Mouse (Mus musculus) hindbrain, postnatal 0 days (tissue): Measurements from ENCODE around the gene Ap1m2. TPM values are rescaled to one million over a fixed set of nuclear protein-coding genes. Genes with fewer than 3 reads are reported as not detected.
A peak's percentile ranks its signal among the peaks of the same experiment; 100 is the strongest.
"Not testable (repeated sequence)": the region's sequence is repeated elsewhere in the genome, so short reads cannot be mapped to it uniquely, and the experiment has no call there.

Experiments used
- ATAC-seq: fragments of 200-750 bp; cut with Nextera tagmentation; 2 replicates; pipeline ENCODE4 v1.8.0; 2017; ENCODE audit warnings: mild to moderate bottlenecking, moderate TSS enrichment, moderate library complexity
- DNase-seq: peaks from one replicate; pipeline ENCODE4 v3.0.0-alpha.2; 2015; ENCODE audit warnings: low spot score
- H3K27ac ChIP-seq: fragments of 300-500 bp; sonication (generic); 2 replicates; pipeline ENCODE4 v1.5.1; 2014; ENCODE audit warnings: mild to moderate bottlenecking
- H3K27me3 ChIP-seq: fragments of 300-500 bp; sonication (generic); 2 replicates; pipeline ENCODE4 v1.6.1; 2014; ENCODE audit warnings: low read length, mixed read lengths; ENCODE audit not compliant: insufficient read depth
- H3K36me3 ChIP-seq: fragments of 300-500 bp; sonication (generic); 2 replicates; pipeline ENCODE4 v1.6.1; 2014; ENCODE audit warnings: low read length, mixed read lengths; ENCODE audit not compliant: insufficient read depth
- H3K4me1 ChIP-seq: fragments of 300-500 bp; sonication (generic); 2 replicates; pipeline ENCODE4 v1.6.1; 2014; ENCODE audit warnings: antibody characterized with exemption, low read length, mixed read lengths; ENCODE audit not compliant: insufficient read depth
- H3K4me2 ChIP-seq: fragments of 300-500 bp; sonication (generic); 2 replicates; pipeline ENCODE4 v1.6.1; 2014; ENCODE audit warnings: low read depth, mild to moderate bottlenecking, low read length, moderate library complexity, mixed read lengths
- H3K4me3 ChIP-seq: fragments of 300-500 bp; sonication (generic); 2 replicates; pipeline ENCODE4 v1.5.1; 2014; ENCODE audit warnings: low read length
- H3K9ac ChIP-seq: fragments of 300-500 bp; sonication (generic); replicated peaks from 2 replicates; pipeline ENCODE4 v1.6.1; 2014; ENCODE audit warnings: mild to moderate bottlenecking, low read length, moderate library complexity, mixed read lengths
- H3K9me3 ChIP-seq: fragments of 300-500 bp; sonication (generic); 2 replicates; pipeline ENCODE4 v1.6.1; 2016; ENCODE audit warnings: low read length, mixed read lengths
- CTCF ChIP-seq: IDR thresholded peaks from 2 replicates; pipeline ENCODE4 v1.5.1; 2016; ENCODE audit warnings: antibody characterized with exemption, control low read depth, low read depth
- WGBS: fragments of 180-500 bp; shearing (Covaris S2); extraction: QIAGEN DNeasy Blood & Tissue Kit; methylation state at CpG from one replicate; pipeline ENCODE4 v1.1.7; 2014; 5-methylcytosine and 5-hydroxymethylcytosine counted together
- polyA plus RNA-seq: library from polyadenylated mRNA; unstranded; fragments of >200 nt; fragmentation: Nextera tagmentation; extraction: Ambion mirVana; gene quantifications from 2 replicates; pipeline ENCODE4 v1.2.1, GENCODE M21; 2015
- total RNA-seq: library from RNA; depleted of rRNA; stranded (reverse); fragments of >200 nt; gene quantifications from 2 replicates; pipeline ENCODE4 v1.2.3, GENCODE M21; 2014

The Ap1m2 gene
- total and polyA plus RNA-seq, 2 experiments from 2014 or later = 2.5 to 3.9 TPM

DNA sequence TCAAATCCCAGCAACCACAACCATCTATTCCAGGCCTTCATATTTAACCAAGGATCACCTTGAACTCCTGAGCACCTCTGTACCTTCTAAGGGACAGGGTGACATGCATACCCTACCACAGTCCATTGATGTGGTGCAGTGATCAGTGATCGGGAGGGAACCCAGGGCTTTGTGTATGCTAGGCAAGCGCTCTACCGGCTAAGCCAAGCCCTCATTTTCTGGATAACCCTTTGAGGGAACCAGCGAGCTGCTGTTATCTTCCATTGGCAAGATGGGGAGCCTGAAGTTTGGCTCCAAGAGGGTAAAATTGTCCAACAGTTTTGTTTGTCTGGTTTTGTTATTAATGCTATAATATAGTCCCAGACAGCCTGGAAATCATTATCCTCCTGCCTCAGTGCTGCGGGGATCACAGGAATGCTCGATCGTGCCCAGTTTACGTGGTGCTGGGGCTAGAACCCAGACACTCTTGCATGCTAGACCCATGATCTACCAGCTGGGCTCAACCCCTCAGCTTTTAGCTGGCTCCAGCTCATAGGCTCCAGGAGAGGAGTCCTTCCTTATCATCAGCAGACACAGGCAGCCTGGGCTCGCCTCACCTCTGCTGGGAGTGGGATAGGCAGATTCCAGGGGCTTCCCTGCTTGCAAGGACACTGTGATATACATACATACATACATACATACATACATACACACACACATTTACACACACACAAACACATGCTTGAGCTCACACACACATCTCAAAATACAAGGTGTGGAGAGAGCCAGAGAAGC lies 2.4 kb upstream of the Ap1m2 start:
- Histone ChIP-seq H3K27me3 (no peaks in the 10 kb centered on the region), H3K9me3 (no peaks in the 10 kb centered on the region), H3K4me2 (no peak overlapping the region), H3K4me1 (no peaks in the 10 kb centered on the region), H3K9ac (no peak overlapping the region), H3K27ac (no peak overlapping the region), H3K4me3 (no peak overlapping the region), H3K36me3 (no peaks in the 10 kb centered on the region)
- ATAC-seq (no peak), DNase-seq (no peak)
- 94% methylated on average over 9 of the region's 9 CpGs for WGBS
- no peak for TF ChIP-seq CTCF

DNA sequence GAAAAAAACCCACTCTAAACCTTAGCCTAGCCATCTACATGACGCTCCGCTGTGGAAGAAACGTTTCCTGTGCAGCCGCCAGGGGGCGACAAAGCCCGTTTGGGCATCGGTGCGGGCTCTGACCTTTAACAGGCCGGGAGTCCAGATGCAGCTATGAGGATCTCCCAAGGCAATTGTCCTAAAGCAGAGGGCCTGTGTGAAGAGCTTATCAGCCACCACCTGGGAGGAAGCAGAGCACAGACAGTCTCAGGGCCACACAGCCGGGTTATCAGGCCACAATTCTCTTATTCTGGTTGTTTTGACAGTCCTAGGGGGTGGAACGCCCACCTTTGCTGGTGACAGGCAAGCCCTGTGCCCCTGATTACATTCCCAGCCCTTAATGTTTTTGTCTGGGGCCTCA lies 1.3 kb upstream of the Ap1m2 start:
- DNase-seq = peak; percentile 86

DNA sequence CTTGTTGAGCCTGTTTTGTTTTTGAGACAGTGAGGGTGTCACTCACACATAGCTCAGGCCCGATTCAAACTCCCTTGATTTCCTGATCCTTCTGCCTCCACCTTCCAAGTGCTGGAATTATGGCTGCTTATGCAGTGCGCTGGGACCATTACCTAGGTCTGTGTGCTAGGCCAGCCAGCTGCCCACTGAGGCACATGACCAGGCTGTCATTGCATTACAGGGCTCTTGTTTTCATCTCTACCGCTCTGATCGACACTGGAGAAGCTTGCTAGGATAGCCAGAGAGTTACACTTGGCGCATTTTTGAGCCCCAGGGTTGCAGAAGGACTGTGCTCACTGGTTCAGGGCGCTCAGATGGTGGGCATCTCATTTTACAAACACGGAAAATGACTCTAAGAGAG lies 442 bp downstream of the Ap1m2 start:
- H3K27me3 ChIP-seq = no peaks in the 10 kb centered on the region
- H3K9me3 ChIP-seq = no peaks in the 10 kb centered on the region
- H3K36me3 ChIP-seq = no peaks in the 10 kb centered on the region
- no peak for ATAC-seq
- no peak overlapping the region for H3K27ac ChIP-seq
- H3K4me3 ChIP-seq = peak overlapping the region; percentile 23
- no peaks in the 10 kb centered on the region for H3K4me1 ChIP-seq
- DNase-seq = no peak
- 25% methylated on average over 7 of the region's 7 CpGs for WGBS
- H3K4me2 ChIP-seq = peak overlapping the region; percentile 44
- no peak overlapping the region for H3K9ac ChIP-seq
- no peak for TF ChIP-seq CTCF

More for the DNA sequence above, 1.3 kb upstream of the Ap1m2 start:
- ATAC-seq = peak; percentile 78
- Histone ChIP-seq H3K4me3 (no peak overlapping the region), H3K4me1 (no peaks in the 10 kb centered on the region), H3K9ac (no peak overlapping the region), H3K27ac (no peak overlapping the region), H3K4me2 (no peak overlapping the region), H3K9me3 (no peaks in the 10 kb centered on the region), H3K27me3 (no peaks in the 10 kb centered on the region), H3K36me3 (no peaks in the 10 kb centered on the region)
- TF ChIP-seq CTCF = peak; percentile 90
- WGBS = 11% methylated on average over 11 of the region's 11 CpGs

DNA sequence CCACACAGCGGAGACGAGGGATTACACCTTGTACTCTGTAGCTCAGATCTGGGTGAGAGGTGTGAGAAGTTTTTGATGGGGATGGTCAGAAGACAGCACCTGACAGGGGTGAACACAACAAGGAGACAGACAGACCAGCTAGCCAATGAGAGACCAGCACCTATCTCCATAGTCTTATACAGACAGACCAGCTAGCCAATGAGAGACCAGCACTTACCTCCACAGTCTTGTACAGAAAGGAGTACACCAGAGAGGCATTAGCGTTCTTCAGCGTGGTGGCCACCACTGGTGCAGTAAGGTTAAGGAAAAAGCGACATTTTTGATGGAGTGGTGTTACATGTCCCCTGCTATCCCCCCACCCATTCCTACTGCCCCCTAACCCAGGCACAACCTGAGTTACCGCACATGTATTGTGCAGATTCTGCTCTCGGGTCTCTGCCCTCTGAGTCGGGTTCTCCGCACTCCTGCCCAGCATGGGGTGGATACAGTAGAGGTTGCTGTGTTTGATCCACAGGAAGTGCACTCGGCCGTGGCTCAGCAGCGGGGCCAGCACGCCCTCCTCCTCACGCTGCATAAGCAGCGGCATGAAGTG lies 2.9 kb downstream of the Ap1m2 start:
- Histone ChIP-seq H3K4me2 (no peak overlapping the region), H3K27ac (no peak overlapping the region), H3K27me3 (no peaks in the 10 kb centered on the region), H3K4me3 (no peak overlapping the region), H3K4me1 (no peaks in the 10 kb centered on the region), H3K9me3 (no peaks in the 10 kb centered on the region), H3K9ac (no peak overlapping the region), H3K36me3 (no peaks in the 10 kb centered on the region)
- DNase-seq (no peak), ATAC-seq (no peak)
- 70% methylated on average over 15 of the region's 15 CpGs for WGBS
- TF ChIP-seq CTCF = no peak

DNA sequence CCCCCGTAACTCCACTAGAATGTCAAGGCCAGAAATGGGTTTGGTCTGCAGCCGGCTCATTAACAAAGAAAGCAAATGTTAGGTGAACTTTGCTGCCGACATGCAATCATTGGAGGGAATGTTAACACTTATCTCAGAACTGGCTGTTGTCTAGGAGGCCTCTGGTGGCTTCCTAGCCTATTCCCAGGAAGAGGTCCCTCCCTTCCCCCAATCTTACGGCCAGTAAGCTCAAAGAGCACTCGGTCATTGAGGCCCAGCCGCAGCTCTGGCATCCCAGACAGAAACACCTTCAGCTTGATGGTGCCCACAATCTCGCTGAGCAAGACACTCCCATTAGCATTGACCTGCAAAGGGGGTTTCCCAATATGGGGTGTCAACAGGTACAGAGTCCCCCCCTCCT lies 7.1 kb downstream of the Ap1m2 start:
- Histone ChIP-seq H3K9ac (no peak overlapping the region), H3K4me2 (no peak overlapping the region), H3K36me3 (no peaks in the 10 kb centered on the region), H3K27me3 (no peaks in the 10 kb centered on the region), H3K4me1 (no peaks in the 10 kb centered on the region), H3K4me3 (no peak overlapping the region), H3K9me3 (no peaks in the 10 kb centered on the region), H3K27ac (no peak overlapping the region)
- no peak for DNase-seq
- no peak for ATAC-seq
- WGBS = 88% methylated on average over 7 of the region's 7 CpGs
- no peak for TF ChIP-seq CTCF

DNA sequence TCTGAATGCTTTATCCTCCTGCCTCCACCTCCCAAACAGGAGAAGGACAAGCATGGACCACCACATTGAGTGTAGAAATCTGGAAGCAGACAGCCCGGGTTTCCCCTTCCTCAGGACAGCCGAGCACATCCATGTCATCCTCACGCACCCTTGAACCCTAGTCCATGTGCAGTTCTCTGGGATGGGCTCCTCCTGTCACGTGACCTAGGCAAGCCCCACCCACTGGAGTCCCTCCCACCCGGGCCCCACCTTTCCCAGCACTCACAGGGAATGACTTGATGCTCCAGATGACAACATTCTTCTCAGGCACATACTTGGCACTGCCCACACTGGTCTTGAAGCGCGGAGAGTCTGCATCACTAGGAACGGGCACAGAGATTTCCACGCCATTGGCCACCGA lies 13.1 kb downstream of the Ap1m2 start:
- Histone ChIP-seq H3K4me1 (no peaks in the 10 kb centered on the region), H3K36me3 (no peaks in the 10 kb centered on the region), H3K9ac (no peak overlapping the region), H3K4me2 (no peak overlapping the region), H3K27me3 (no peaks in the 10 kb centered on the region), H3K9me3 (no peaks in the 10 kb centered on the region), H3K4me3 (no peak overlapping the region), H3K27ac (no peak overlapping the region)
- TF ChIP-seq CTCF = no peak
- 84% methylated on average over 10 of the region's 10 CpGs for WGBS
- ATAC-seq (no peak), DNase-seq (no peak)

DNA sequence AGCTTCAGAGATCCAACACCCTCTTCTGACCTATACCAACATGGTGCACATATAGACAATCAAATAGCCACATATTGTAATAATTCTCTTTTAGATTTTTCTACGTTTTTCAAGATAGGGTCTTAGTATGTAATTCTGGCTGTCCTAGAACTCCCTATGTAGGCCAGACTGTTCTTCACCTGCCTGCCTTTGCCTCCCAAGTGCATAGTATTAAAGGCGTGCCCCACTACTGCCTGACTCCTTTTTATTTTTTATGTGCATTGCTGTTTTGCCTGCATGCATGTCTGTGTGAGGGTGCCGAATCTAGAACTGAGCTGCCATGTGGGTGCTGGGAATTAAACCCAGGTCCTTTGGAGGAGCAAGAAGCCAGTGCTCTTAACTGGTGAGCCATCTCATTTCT lies 19.9 kb downstream of the Ap1m2 start:
- peaks cover 10% of the 10 kb centered on the region; the same call in 1 of the 2 replicates for H3K4me1 ChIP-seq
- no peak overlapping the region for H3K4me3 ChIP-seq
- H3K36me3 ChIP-seq = no peaks in the 10 kb centered on the region
- H3K9me3 ChIP-seq = no peaks in the 10 kb centered on the region
- WGBS = 97% methylated on average over 3 of the region's 3 CpGs
- ATAC-seq (no peak), DNase-seq (no peak)
- H3K27me3 ChIP-seq = no peaks in the 10 kb centered on the region
- H3K4me2 ChIP-seq = no peak overlapping the region
- no peak overlapping the region for H3K9ac ChIP-seq
- no peak for TF ChIP-seq CTCF
- H3K27ac ChIP-seq = no peak overlapping the region

DNA sequence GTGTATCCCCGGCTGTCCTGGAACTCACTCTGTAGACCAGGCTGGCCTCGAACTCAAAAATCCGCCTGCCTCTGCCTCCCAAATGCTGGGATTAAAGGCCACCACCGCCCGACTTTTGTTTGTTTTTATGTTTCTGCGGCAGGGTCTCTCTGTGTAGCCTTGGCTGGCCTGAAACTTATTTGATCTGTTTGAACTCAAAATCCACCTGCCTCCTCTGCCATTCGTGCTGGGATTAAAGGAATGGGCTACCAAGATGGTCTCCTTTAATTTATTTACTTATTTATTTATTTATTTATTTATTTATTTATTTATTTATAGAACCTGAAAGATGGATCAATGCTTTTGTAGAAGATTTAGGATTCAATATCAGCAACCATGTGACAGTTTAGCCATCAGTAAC lies 20.3 kb downstream of the Ap1m2 start:
- peaks cover 13% of the 10 kb centered on the region for H3K4me1 ChIP-seq
- DNase-seq, H3K36me3 ChIP-seq, H3K27ac ChIP-seq, H3K9ac ChIP-seq, ATAC-seq, H3K27me3 ChIP-seq, H3K9me3 ChIP-seq: not testable (repeated sequence)
- 18% methylated on average over 7 of the region's 7 CpGs for WGBS
- H3K4me2 ChIP-seq = peak overlapping the region; percentile 55
- H3K4me3 ChIP-seq = peak overlapping the region; percentile 61
